20 mouse cellular contexts compared by ENCODE assay signal in genomic region chr7:25288011-25288410, GRCm38 (mm10). TPM values are rescaled to one million over a fixed set of nuclear protein-coding genes. Genes with fewer than 3 reads are reported as not detected.
"Had no signal": no experiment of that assay in that cellular context is flagged by ENCODE, and none has a peak within 500 bp of the region (broad histone marks: within the 10 kb centered on the region; RNA-seq: fewer than 3 reads in every experiment).

No protein-coding gene starts in this region.

- H3K4me2 ChIP-seq: limb, embryonic 12.5 days; limb, embryonic 15.5 days; liver, embryonic 11.5 days; lung, embryonic 14.5 days; stomach, embryonic 15.5 days had no signal

- DNase-seq: kidney, adult 11 months; kidney, adult 8-10 months; layer of hippocampus, adult 9-11 months; liver, postnatal 0 days; lung, embryonic 14.5 days; midbrain, embryonic 14.5 days; retina, postnatal 1 day; right cerebral cortex, postnatal 25 days; spleen, adult 18-20 months; thymus, postnatal 36 days had no signal

- H3K9ac ChIP-seq: limb, embryonic 12.5 days; limb, embryonic 15.5 days; liver, embryonic 14.5 days; liver, postnatal 0 days; lung, embryonic 14.5 days; stomach, embryonic 15.5 days had no signal

- H3K27me3 ChIP-seq: limb, embryonic 12.5 days; limb, embryonic 15.5 days; stomach, embryonic 15.5 days had no signal

- ATAC-seq: liver, postnatal 0 days; lung, postnatal 0 days had no signal

- H3K4me3 ChIP-seq: layer of hippocampus, adult 2 months; limb, embryonic 12.5 days; limb, embryonic 15.5 days; stomach, embryonic 15.5 days had no signal

- H3K27ac ChIP-seq: kidney, postnatal 0 days; layer of hippocampus, adult 2 months; limb, embryonic 12.5 days; limb, embryonic 15.5 days; liver, embryonic 14.5 days; macrophage; stomach, embryonic 15.5 days had no signal

- H3K9me3 ChIP-seq: limb, embryonic 15.5 days; stomach, embryonic 15.5 days had no signal

RNA-seq across cellular contexts. Expression of gene Prr19, which starts 13.2 kb away (rescaled TPM):
- polyA plus RNA-seq: large intestine, adult 2 months; liver, postnatal 0 days; lung, postnatal 0 days; macrophage had no signal

RNA-seq across cellular contexts. Expression of gene Tmem145, which starts 17.9 kb away (rescaled TPM):
- polyA plus RNA-seq: liver, embryonic 14.5 days; liver, postnatal 0 days; lung, postnatal 0 days; macrophage had no signal
